In genomic region chr13:28854247-28854646, GRCm38 (mm10) we compare ENCODE assay signal across 26 mouse cellular contexts.
DNase-seq lines count a peak whose midpoint lies in the region; ATAC-seq and TF ChIP-seq lines count a peak whose summit lies in the region.
"Had no signal": no experiment of that assay in that cellular context is flagged by ENCODE, and none has a peak within 500 bp of the region (broad histone marks: within the 10 kb centered on the region; RNA-seq: fewer than 3 reads in every experiment).

No protein-coding gene starts in this region.

- TF ChIP-seq CTCF in hindbrain, postnatal 0 days (IDR thresholded peaks at IDR 0.05; ENCODE audit: low read depth) = no peak
- TF ChIP-seq CTCF in layer of hippocampus, adult 2 months (conservative IDR thresholded peaks at IDR 0.05) = no peak

- 0 out of 2 replicates have a peak, but pooled peaks cover 5% of the 10 kb centered on the region for H3K36me3 ChIP-seq in heart, embryonic 13.5 days
- H3K36me3 ChIP-seq in hindbrain, embryonic 16.5 days (ENCODE audit: control insufficient read depth, insufficient read depth, low read length) = no peaks in the 10 kb centered on the region; the same call in 1 of the 2 replicates
- H3K36me3 ChIP-seq in hindbrain, postnatal 0 days (ENCODE audit: insufficient read depth, low read length) = no peaks in the 10 kb centered on the region
- H3K36me3 ChIP-seq in stomach, embryonic 16.5 days (ENCODE audit: control insufficient read depth, insufficient read depth, low read length) = no peaks in the 10 kb centered on the region
- H3K36me3 ChIP-seq: heart, embryonic 12.5 days; midbrain, embryonic 13.5 days had no signal

- peaks cover 13% of the 10 kb centered on the region for H3K4me1 ChIP-seq in heart, embryonic 13.5 days
- no peaks in the 10 kb centered on the region for H3K4me1 ChIP-seq in hindbrain, embryonic 16.5 days (ENCODE audit: control insufficient read depth, insufficient read depth, low read depth, low read length)
- H3K4me1 ChIP-seq in hindbrain, postnatal 0 days (ENCODE audit: insufficient read depth, low read length) = no peaks in the 10 kb centered on the region
- H3K4me1 ChIP-seq in stomach, embryonic 16.5 days (ENCODE audit: control insufficient read depth, insufficient read depth, low read length) = no peaks in the 10 kb centered on the region

- 60% methylated on average over 9 of the region's 9 CpGs for WGBS in heart, embryonic 13.5 days
- WGBS in hindbrain, embryonic 16.5 days = 67% methylated on average over 9 of the region's 9 CpGs
- WGBS in hindbrain, postnatal 0 days = 67% methylated on average over 9 of the region's 9 CpGs
- WGBS in stomach, embryonic 16.5 days = 61% methylated on average over 9 of the region's 9 CpGs

- H3K27ac ChIP-seq in heart, embryonic 13.5 days (replicated peaks) = peak overlapping the region; percentile 30; the same call in 1 of the 2 replicates
- no peak overlapping the region for H3K27ac ChIP-seq in hindbrain, embryonic 16.5 days (ENCODE audit: low read depth, low read length)
- no peak overlapping the region for H3K27ac ChIP-seq in hindbrain, postnatal 0 days
- H3K27ac ChIP-seq in stomach, embryonic 16.5 days (ENCODE audit: low read length) = no peak overlapping the region
- no peak overlapping the region for H3K27ac ChIP-seq in layer of hippocampus, adult 2 months
- H3K27ac ChIP-seq: kidney, postnatal 0 days; liver, embryonic 14.5 days; macrophage; midbrain, embryonic 13.5 days had no signal

- no peak overlapping the region for H3K4me2 ChIP-seq in heart, embryonic 13.5 days
- H3K4me2 ChIP-seq in hindbrain, embryonic 16.5 days (ENCODE audit: low read length) = no peak overlapping the region
- H3K4me2 ChIP-seq in hindbrain, postnatal 0 days (ENCODE audit: low read depth, low read length) = no peak overlapping the region
- no peak overlapping the region for H3K4me2 ChIP-seq in stomach, embryonic 16.5 days (ENCODE audit: low read depth, low read length)
- H3K4me2 ChIP-seq: heart, embryonic 12.5 days; midbrain, embryonic 13.5 days had no signal

- H3K9me3 ChIP-seq in heart, embryonic 13.5 days = peaks cover 7% of the 10 kb centered on the region; the same call in 1 of the 2 replicates
- 0 out of 2 replicates have a peak, but pooled peaks cover 2% of the 10 kb centered on the region for H3K9me3 ChIP-seq in hindbrain, embryonic 16.5 days (ENCODE audit: control insufficient read depth, low read length)
- H3K9me3 ChIP-seq in hindbrain, postnatal 0 days (ENCODE audit: low read length) = 0 out of 2 replicates have a peak, but pooled peaks cover 2% of the 10 kb centered on the region
- H3K9me3 ChIP-seq in stomach, embryonic 16.5 days (replicated peaks; ENCODE audit: control insufficient read depth, low read length) = no peaks in the 10 kb centered on the region
- H3K9me3 ChIP-seq: heart, embryonic 12.5 days had no signal

- no peak overlapping the region for H3K4me3 ChIP-seq in heart, embryonic 13.5 days
- no peak overlapping the region for H3K4me3 ChIP-seq in hindbrain, embryonic 16.5 days (ENCODE audit: low read length)
- H3K4me3 ChIP-seq in hindbrain, postnatal 0 days (ENCODE audit: low read length) = no peak overlapping the region
- H3K4me3 ChIP-seq in stomach, embryonic 16.5 days (replicated peaks; ENCODE audit: low read length) = no peak overlapping the region
- H3K4me3 ChIP-seq in layer of hippocampus, adult 2 months = no peak overlapping the region
- H3K4me3 ChIP-seq: heart, embryonic 12.5 days; midbrain, embryonic 13.5 days had no signal

- no peaks in the 10 kb centered on the region for H3K27me3 ChIP-seq in heart, embryonic 13.5 days (replicated peaks)
- H3K27me3 ChIP-seq in hindbrain, embryonic 16.5 days (replicated peaks; ENCODE audit: control insufficient read depth, insufficient read depth, low read length) = no peaks in the 10 kb centered on the region
- no peaks in the 10 kb centered on the region for H3K27me3 ChIP-seq in hindbrain, postnatal 0 days (ENCODE audit: insufficient read depth, low read length)
- H3K27me3 ChIP-seq in stomach, embryonic 16.5 days (ENCODE audit: control insufficient read depth, insufficient read depth, low read length) = no peaks in the 10 kb centered on the region
- H3K27me3 ChIP-seq: heart, embryonic 12.5 days; midbrain, embryonic 13.5 days had no signal

- H3K9ac ChIP-seq in heart, embryonic 13.5 days = no peak overlapping the region
- H3K9ac ChIP-seq in hindbrain, embryonic 16.5 days (ENCODE audit: low read depth, low read length) = no peak overlapping the region
- no peak overlapping the region for H3K9ac ChIP-seq in hindbrain, postnatal 0 days (replicated peaks; ENCODE audit: low read length)
- H3K9ac ChIP-seq in stomach, embryonic 16.5 days (ENCODE audit: low read length) = no peak overlapping the region
- H3K9ac ChIP-seq: heart, embryonic 12.5 days; liver, embryonic 14.5 days; midbrain, embryonic 13.5 days had no signal

- DNase-seq in heart, adult 9 months (ENCODE audit: low spot score in 2 of 2) = no peak
- no peak for DNase-seq in hindbrain, postnatal 0 days (ENCODE audit: low spot score)
- peak; percentile 31 for DNase-seq in NIH3T3 (ENCODE audit: low read depth)
- DNase-seq in layer of hippocampus, adult 2 months (ENCODE audit: low spot score in 2 of 2) = no peak
- DNase-seq: adrenal gland, adult 8-10 months; B cell, adult 2 months; cerebellum, adult 11 months; cerebellum, adult 9-10 months; cerebellum, postnatal 36 days; kidney, adult 8-10 months; layer of hippocampus, adult 9-11 months; liver; lung, adult 2 months; lung, postnatal 10 days; right cerebral cortex, adult 18-20 months; thymus, postnatal 14 days had no signal

- ATAC-seq in heart, embryonic 13.5 days (ENCODE audit: extremely low read depth, insufficient number of reproducible peaks, low FRiP score, low TSS enrichment) = no peak
- ATAC-seq in hindbrain, embryonic 16.5 days = 0 out of 2 replicates have a peak, but pooled peaks have one; percentile 10
- ATAC-seq in hindbrain, postnatal 0 days = no peak
- peak; percentile 53 for ATAC-seq in stomach, embryonic 16.5 days (ENCODE audit: insufficient read depth, low FRiP score)
- ATAC-seq: forebrain, embryonic 14.5 days; intestine, embryonic 16.5 days; midbrain, embryonic 13.5 days had no signal

Comparison
In these comparisons a context has a peak if more than half of its experiments do, and no peak if none do; other contexts are left out.
1. ATAC-seq: peak in hindbrain, embryonic 16.5 days (single experiment) and stomach, embryonic 16.5 days (single experiment); none in heart, embryonic 13.5 days (single experiment) and hindbrain, postnatal 0 days (single experiment).